Mouse (Mus musculus): ENCODE results near the gene Ager. TPM values are rescaled to one million over a fixed set of nuclear protein-coding genes. Genes with fewer than 3 reads are reported as not detected.
A peak's percentile ranks its signal among the peaks of the same experiment; 100 is the strongest.

The Ager gene
- polyA plus RNA-seq, 1 experiment from 2014 or later, result 2.6 TPM

DNA sequence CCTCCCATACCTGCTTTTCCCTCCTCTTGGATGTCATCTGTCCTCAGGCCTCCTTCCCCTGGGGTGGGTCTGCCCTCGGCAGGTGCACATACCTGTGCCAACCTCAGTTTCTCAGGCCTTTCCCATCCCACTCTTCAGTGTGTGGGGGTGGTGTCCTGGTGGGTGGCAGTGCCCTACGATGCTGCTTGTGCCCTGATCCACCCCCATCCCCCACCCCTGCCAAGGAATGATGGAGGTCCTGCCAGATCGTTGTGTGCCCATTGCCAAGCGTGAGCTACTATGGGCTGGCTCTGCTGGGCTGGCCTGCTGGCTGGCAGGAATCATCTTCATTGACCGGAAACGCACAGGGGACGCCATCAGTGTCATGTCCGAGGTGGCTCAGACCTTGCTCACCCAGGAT is 13.4 kb downstream of the Ager start:
- Histone ChIP-seq H3K9me3 (no peaks in the 10 kb centered on the region), H3K4me3 (no peak overlapping the region), H3K27ac (replicated peaks) (no peak overlapping the region), H3K4me1 (peaks cover 30% of the 10 kb centered on the region), H3K27me3 (replicated peaks; ENCODE audit: low read depth, poor library complexity, severe bottlenecking) (no peaks in the 10 kb centered on the region), H3K36me3 (replicated peaks) (peaks cover 78% of the 10 kb centered on the region)
- DNase-seq (ENCODE audit: low spot score), result no peak
- 94% methylated on average over 8 of the region's 8 CpGs for WGBS

DNA sequence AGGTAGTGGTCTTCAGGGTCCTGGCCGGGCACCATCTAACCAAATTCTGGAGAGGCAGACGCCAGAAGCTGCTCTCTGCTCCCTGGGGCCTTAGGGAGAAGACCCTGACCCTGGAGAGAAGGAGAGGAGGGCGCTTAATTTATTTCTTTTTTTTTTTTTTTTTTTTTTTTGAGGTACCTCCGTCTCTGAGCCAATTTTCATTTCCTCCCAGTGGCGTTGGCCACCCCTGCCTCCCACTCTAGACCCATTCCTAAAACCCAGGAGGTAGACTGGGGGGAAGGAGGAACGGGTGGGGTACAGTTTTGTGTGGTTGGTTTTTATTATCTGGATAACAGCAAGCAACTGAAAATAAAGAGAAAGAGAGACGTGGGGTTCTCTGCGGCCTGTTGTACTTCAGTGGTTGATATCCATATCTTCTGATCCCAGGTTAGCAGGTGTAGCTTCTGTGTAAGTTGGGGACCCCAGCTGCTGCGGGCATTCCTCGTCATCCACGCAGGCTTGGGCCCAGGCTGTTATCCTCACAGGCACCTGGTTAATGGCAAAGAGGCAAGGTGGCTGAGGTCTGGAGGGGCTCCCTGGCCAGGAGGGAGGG is 15.5 kb downstream of the Ager start:
- no peaks in the 10 kb centered on the region for H3K9me3 ChIP-seq
- H3K27ac ChIP-seq (replicated peaks), result no peak overlapping the region
- DNase-seq (ENCODE audit: low spot score), result no peak
- peaks cover 18% of the 10 kb centered on the region for H3K4me1 ChIP-seq
- H3K36me3 ChIP-seq (replicated peaks), result peaks cover 86% of the 10 kb centered on the region
- no peaks in the 10 kb centered on the region for H3K27me3 ChIP-seq (replicated peaks; ENCODE audit: low read depth, poor library complexity, severe bottlenecking)
- H3K4me3 ChIP-seq, result peak overlapping the region; percentile 6; the same call in 1 of the 2 replicates
- 89% methylated on average over 11 of the region's 11 CpGs for WGBS

GRCm38 (mm10) chr17:34613830-34614229 is 16.2 kb downstream of the Ager start:
- DNase-seq (ENCODE audit: low spot score), result no peak
- Histone ChIP-seq H3K27ac (replicated peaks) (no peak overlapping the region; the same call in 1 of the 2 replicates), H3K36me3 (replicated peaks) (peaks cover 80% of the 10 kb centered on the region), H3K9me3 (no peaks in the 10 kb centered on the region), H3K4me1 (peaks cover 14% of the 10 kb centered on the region), H3K4me3 (peak overlapping the region; percentile 6; the same call in 1 of the 2 replicates), H3K27me3 (replicated peaks; ENCODE audit: low read depth, poor library complexity, severe bottlenecking) (no peaks in the 10 kb centered on the region)
- 91% methylated on average over 10 of the region's 10 CpGs for WGBS

DNA sequence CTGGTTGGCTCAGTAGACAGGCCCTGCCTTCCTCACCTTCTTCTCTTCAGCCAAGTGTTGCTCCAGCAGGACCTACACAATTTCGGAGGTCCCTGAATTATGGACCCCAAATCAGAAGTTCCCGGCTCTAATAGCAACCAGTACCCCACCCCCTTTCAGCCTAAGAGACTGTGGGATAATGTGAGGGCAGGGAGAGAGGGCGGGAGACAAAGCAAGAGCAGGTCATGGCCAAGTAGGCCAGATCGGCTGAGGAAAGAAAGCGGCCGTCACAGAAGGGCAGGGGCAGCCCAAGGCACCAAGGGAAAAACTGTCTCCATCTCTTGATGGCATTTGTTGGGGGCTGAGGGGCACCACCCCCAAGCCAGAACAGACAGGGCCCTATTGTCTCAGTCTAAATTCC is 18.2 kb downstream of the Ager start, which contains the start of gene Egfl8:
Gene Egfl8 (minus strand): TSS at position 101 of the 400 bp plus-strand sequence.
- Histone ChIP-seq H3K27ac (replicated peaks) (peak within 1 kb of the TSS; percentile 69), H3K27me3 (replicated peaks; ENCODE audit: low read depth, poor library complexity, severe bottlenecking) (no peaks in the 10 kb centered on the region), H3K4me1 (peaks cover 14% of the 10 kb centered on the region), H3K36me3 (replicated peaks) (peaks cover 74% of the 10 kb centered on the region), H3K9me3 (no peaks in the 10 kb centered on the region), H3K4me3 (0 out of 2 replicates have a peak within 1 kb of the TSS, but pooled peaks have one; percentile 9)
- WGBS, result 54% methylated on average over 6 of the region's 6 CpGs
- no peak for DNase-seq (ENCODE audit: low spot score)

- peaks cover 14% of the 10 kb centered on the region for H3K4me1 ChIP-seq
- H3K27ac ChIP-seq (replicated peaks), result no peak overlapping the region
- WGBS, result 22% methylated on average over 6 of the region's 6 CpGs
- H3K27me3 ChIP-seq (replicated peaks; ENCODE audit: low read depth, poor library complexity, severe bottlenecking), result no peaks in the 10 kb centered on the region
- no peak overlapping the region for H3K4me3 ChIP-seq
- peak; percentile 70 for DNase-seq (ENCODE audit: low spot score)
- no peaks in the 10 kb centered on the region for H3K9me3 ChIP-seq
- H3K36me3 ChIP-seq (replicated peaks), result peaks cover 71% of the 10 kb centered on the region
Measured at GRCm38 (mm10) chr17:34618999-34619398, 21.3 kb downstream of the Ager start.

GRCm38 (mm10) chr17:34621006-34621405 is 23.3 kb downstream of the Ager start:
- Histone ChIP-seq H3K4me1 (peaks cover 12% of the 10 kb centered on the region), H3K27ac (replicated peaks) (no peak overlapping the region), H3K36me3 (replicated peaks) (peaks cover 63% of the 10 kb centered on the region), H3K9me3 (no peaks in the 10 kb centered on the region), H3K4me3 (no peak overlapping the region), H3K27me3 (replicated peaks; ENCODE audit: low read depth, poor library complexity, severe bottlenecking) (no peaks in the 10 kb centered on the region)
- no peak for DNase-seq (ENCODE audit: low spot score)
- WGBS, result 94% methylated on average over 8 of the region's 8 CpGs

DNA sequence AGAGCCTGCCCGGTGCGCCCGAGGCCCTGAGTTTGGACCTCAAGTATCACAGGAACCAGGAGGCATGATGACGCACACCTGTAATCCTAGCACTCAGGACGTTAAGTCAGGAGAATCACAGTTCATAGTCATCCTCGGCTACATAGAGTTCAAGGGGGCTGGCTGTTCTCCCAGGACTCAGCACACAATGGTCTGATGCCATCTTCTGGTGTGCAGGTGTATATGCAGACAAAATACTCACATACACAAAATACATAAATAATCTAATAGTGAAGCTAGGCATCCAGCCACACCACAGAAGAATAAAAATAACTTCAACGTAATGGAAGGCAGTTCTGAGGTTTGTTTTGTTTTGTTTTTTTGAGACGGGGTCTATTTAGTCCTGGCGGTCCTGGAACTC is 25.5 kb downstream of the Ager start:
- DNase-seq (ENCODE audit: low spot score), result no peak
- Histone ChIP-seq H3K9me3 (no peaks in the 10 kb centered on the region), H3K27ac (replicated peaks) (no peak overlapping the region), H3K36me3 (replicated peaks) (peaks cover 46% of the 10 kb centered on the region), H3K27me3 (replicated peaks; ENCODE audit: low read depth, poor library complexity, severe bottlenecking) (no peaks in the 10 kb centered on the region), H3K4me1 (peaks cover 23% of the 10 kb centered on the region), H3K4me3 (no peak overlapping the region)
- 89% methylated on average over 9 of the region's 9 CpGs for WGBS

GRCm38 (mm10) chr17:34624981-34625380 is 27.3 kb downstream of the Ager start:
- WGBS, result 96% methylated on average over 3 of the region's 3 CpGs
- Histone ChIP-seq H3K27me3 (replicated peaks; ENCODE audit: low read depth, poor library complexity, severe bottlenecking) (peaks cover 16% of the 10 kb centered on the region), H3K27ac (replicated peaks) (no peak overlapping the region), H3K4me3 (no peak overlapping the region), H3K36me3 (replicated peaks) (peaks cover 43% of the 10 kb centered on the region), H3K9me3 (no peaks in the 10 kb centered on the region), H3K4me1 (peaks cover 41% of the 10 kb centered on the region)
- DNase-seq (ENCODE audit: low spot score), result no peak

GRCm38 (mm10) chr17:34626062-34626772 is 28.6 kb downstream of the Ager start:
- peak overlapping the region; percentile 92 for H3K27ac ChIP-seq (replicated peaks)
- peaks cover 28% of the 10 kb centered on the region for H3K27me3 ChIP-seq (replicated peaks; ENCODE audit: low read depth, poor library complexity, severe bottlenecking)
- H3K4me3 ChIP-seq, result peak overlapping the region; percentile 77
- peaks cover 39% of the 10 kb centered on the region for H3K36me3 ChIP-seq (replicated peaks)
- DNase-seq (ENCODE audit: low spot score), result no peak
- 50% methylated on average over 16 of the region's 16 CpGs for WGBS
- peaks cover 53% of the 10 kb centered on the region for H3K4me1 ChIP-seq
- H3K9me3 ChIP-seq, result no peaks in the 10 kb centered on the region

- no peaks in the 10 kb centered on the region for H3K9me3 ChIP-seq
- under 1% methylated on average over 18 of the region's 18 CpGs for WGBS
- peaks cover 33% of the 10 kb centered on the region for H3K27me3 ChIP-seq (replicated peaks; ENCODE audit: low read depth, poor library complexity, severe bottlenecking)
- H3K4me3 ChIP-seq, result peak overlapping the region; percentile 77
- peaks cover 35% of the 10 kb centered on the region for H3K36me3 ChIP-seq (replicated peaks)
- H3K27ac ChIP-seq (replicated peaks), result peak overlapping the region; percentile 92
- peaks cover 59% of the 10 kb centered on the region for H3K4me1 ChIP-seq
- peak; percentile 66 for DNase-seq (ENCODE audit: low spot score)
Measured at GRCm38 (mm10) chr17:34626773-34627092, 29.1 kb downstream of the Ager start.

- H3K27ac ChIP-seq (replicated peaks), result peak overlapping the region; percentile 92
- H3K4me1 ChIP-seq, result peaks cover 64% of the 10 kb centered on the region
- peak overlapping the region; percentile 77 for H3K4me3 ChIP-seq
- H3K9me3 ChIP-seq, result no peaks in the 10 kb centered on the region
- H3K36me3 ChIP-seq (replicated peaks), result peaks cover 29% of the 10 kb centered on the region
- DNase-seq (ENCODE audit: low spot score), result peak; percentile 94
- under 1% methylated on average over 45 of the region's 45 CpGs for WGBS
- peaks cover 39% of the 10 kb centered on the region for H3K27me3 ChIP-seq (replicated peaks; ENCODE audit: low read depth, poor library complexity, severe bottlenecking)
Measured at GRCm38 (mm10) chr17:34627093-34627942, 29.7 kb downstream of the Ager start.

- H3K27me3 ChIP-seq (replicated peaks; ENCODE audit: low read depth, poor library complexity, severe bottlenecking), result peaks cover 47% of the 10 kb centered on the region
- H3K4me1 ChIP-seq, result peaks cover 68% of the 10 kb centered on the region
- H3K36me3 ChIP-seq (replicated peaks), result peaks cover 21% of the 10 kb centered on the region
- no peak for DNase-seq (ENCODE audit: low spot score)
- H3K9me3 ChIP-seq, result no peaks in the 10 kb centered on the region
- peak within 1 kb of the TSS; percentile 77 for H3K4me3 ChIP-seq
- WGBS, result 5% methylated on average over 29 of the region's 29 CpGs
- H3K27ac ChIP-seq (replicated peaks), result peak within 1 kb of the TSS; percentile 92
Measured at GRCm38 (mm10) chr17:34627943-34628643, 30.4 kb downstream of the Ager start, which contains the start of gene Ppt2. Gene Ppt2, minus strand, starts transcription at chr17:34628510.
